Mouse (Mus musculus): ENCODE data around the gene Slc22a21.

- TF ChIP-seq CTCF (conservative IDR thresholded peaks at IDR 0.05; ENCODE audit: low read length) (no peak), POU5F1 (IDR thresholded peaks at IDR 0.05; ENCODE audit: borderline replicate concordance, low read length) (no peak)
Measured at GRCm38 (mm10) chr11:54028997-54029396, 48.9 kb upstream of the Slc22a21 start.
